Mouse (Mus musculus) kidney, adult 2 months (tissue): ENCODE data around the gene Fastkd1. TPM values are rescaled to one million over a fixed set of nuclear protein-coding genes. Genes with fewer than 3 reads are reported as not detected.

Source experiments
- DNase-seq: peaks from one replicate; pipeline ENCODE4 v3.0.0; 2021
- H3K27ac ChIP-seq: fragments of 200-500 bp; 2 replicates; pipeline ENCODE4 v1.5.1; 2012; ENCODE audit warnings: low read depth, low read length, control low read depth, inconsistent platforms; ENCODE audit not compliant: insufficient read depth
- H3K27me3 ChIP-seq: fragments of 200-500 bp; replicated peaks from 2 replicates; pipeline ENCODE4 v1.6.1; 2012; ENCODE audit warnings: mild to moderate bottlenecking, moderate library complexity, low read length, inconsistent platforms; ENCODE audit not compliant: control insufficient read depth, insufficient read depth
- H3K36me3 ChIP-seq: fragments of 200-500 bp; 2 replicates; pipeline ENCODE4 v1.6.1; 2012; ENCODE audit warnings: mild to moderate bottlenecking, moderate library complexity, low read length, inconsistent platforms; ENCODE audit not compliant: control insufficient read depth, insufficient read depth
- H3K4me1 ChIP-seq: fragments of 200-500 bp; 2 replicates; pipeline ENCODE4 v1.6.1; 2011; ENCODE audit warnings: low read length; ENCODE audit not compliant: control insufficient read depth, insufficient read depth
- H3K4me3 ChIP-seq: fragments of 200-500 bp; 2 replicates; pipeline ENCODE4 v1.5.1; 2011; ENCODE audit warnings: mild to moderate bottlenecking, low read depth, low read length, control low read depth; ENCODE audit not compliant: insufficient read depth
- CTCF ChIP-seq: fragments of 200-500 bp; conservative IDR thresholded peaks from 2 replicates; pipeline ENCODE4 v1.5.1; 2011; ENCODE audit warnings: low read depth, mild to moderate bottlenecking, control low read depth, low read length, moderate library complexity, mixed read lengths; ENCODE audit not compliant: insufficient read depth, insufficient read length
- POLR2A ChIP-seq: fragments of 200-500 bp; IDR thresholded peaks from one replicate; pipeline ENCODE4 v1.6.1; 2011; ENCODE audit warnings: low read depth, low read length, control low read depth
- WGBS: fragments of 180-500 bp; shearing (Covaris S2); methylation state at CpG from one replicate; pipeline ENCODE4 v1.1.7; 2018; 5-methylcytosine and 5-hydroxymethylcytosine counted together
- polyA plus RNA-seq: library from polyadenylated mRNA; depleted of rRNA; stranded (reverse); fragments of >200 nt; gene quantifications from 2 replicates; pipeline ENCODE4 v1.2.3, GENCODE M21; 2012

Fastkd1 gene
- polyA plus RNA-seq, 1 experiment = 11.2 TPM

DNA sequence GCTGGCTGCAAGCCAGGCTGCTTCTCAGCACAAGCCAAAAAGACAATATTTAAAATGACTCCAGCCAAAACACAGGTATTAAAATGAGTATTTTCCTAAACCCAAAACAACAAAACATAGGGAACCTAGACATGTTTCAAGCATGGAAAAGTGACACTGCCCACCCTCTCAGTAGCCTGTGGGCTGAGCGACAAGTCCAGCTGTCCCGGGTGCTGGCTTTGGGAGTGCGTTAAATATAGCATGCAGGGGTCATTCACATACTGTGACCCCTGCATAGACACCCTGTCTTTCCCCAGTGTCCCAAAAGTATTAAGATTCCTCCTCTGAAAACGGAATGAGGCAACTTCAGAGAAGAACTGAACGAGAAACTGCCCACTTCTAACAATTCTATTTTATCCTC, 39.6 kb downstream of the Fastkd1 start:
- WGBS = 72% methylated on average over 5 of the region's 5 CpGs
- Histone ChIP-seq H3K4me3 (no peak overlapping the region), H3K27me3 (no peaks in the 10 kb centered on the region), H3K36me3 (no peaks in the 10 kb centered on the region), H3K4me1 (peaks cover 4% of the 10 kb centered on the region; the same call in 1 of the 2 replicates), H3K27ac (no peak overlapping the region)
- DNase-seq = no peak
- TF ChIP-seq POLR2A = no peak

DNA sequence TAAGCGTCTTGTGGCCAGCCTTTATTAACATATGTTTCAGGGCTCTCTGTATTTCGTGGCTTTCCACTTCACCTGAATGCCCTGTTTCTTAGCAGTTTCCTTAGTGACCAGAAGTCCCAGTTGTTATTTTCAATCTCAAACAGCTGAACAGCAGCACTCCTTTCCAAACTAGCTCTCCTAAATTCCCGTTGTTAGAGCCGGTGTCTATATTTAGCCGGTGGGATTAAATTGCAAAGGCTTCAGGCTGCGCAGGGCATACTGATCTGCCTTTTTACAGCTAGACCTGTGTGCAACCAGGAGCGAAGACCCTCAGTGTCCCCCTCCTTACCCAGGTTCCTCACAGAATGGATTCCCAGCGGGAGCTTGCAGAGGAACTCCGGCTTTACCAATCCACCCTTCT, 43.5 kb downstream of the Fastkd1 start, which contains the start of gene Klhl41:
TSS of gene Klhl41 (plus strand) at position 268 of the 400 bp plus-strand sequence.
- TF ChIP-seq POLR2A (no peak), CTCF (no peak)
- H3K36me3 ChIP-seq = peaks cover 1% of the 10 kb centered on the region; the same call in 1 of the 2 replicates
- H3K4me3 ChIP-seq = no peak within 1 kb of the TSS
- 79% methylated on average over 9 of the region's 9 CpGs for WGBS
- no peak within 1 kb of the TSS for H3K27ac ChIP-seq
- H3K4me1 ChIP-seq = no peaks in the 10 kb centered on the region
- H3K27me3 ChIP-seq = no peaks in the 10 kb centered on the region
- no peak for DNase-seq

DNA sequence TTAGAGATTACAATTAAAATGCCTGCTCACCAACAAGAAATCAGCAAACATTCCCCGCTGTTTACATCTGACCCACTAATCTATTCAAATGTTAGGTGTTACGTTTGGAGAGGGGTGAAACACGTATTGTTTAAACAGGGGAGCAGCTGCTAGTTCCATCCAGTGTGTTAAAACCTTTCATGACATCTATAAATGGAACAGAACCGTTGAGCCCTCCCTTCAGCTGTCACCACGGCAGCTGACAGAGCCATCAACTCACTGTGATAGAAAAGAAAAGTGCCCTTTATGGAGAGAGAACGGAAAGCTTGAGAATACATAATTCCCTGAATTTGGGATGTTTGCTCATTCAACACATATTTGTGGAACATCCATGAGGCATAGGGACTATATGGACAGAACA, 44.9 kb downstream of the Fastkd1 start:
- TF ChIP-seq CTCF = no peak
- TF ChIP-seq POLR2A = no peak
- Histone ChIP-seq H3K27me3 (no peaks in the 10 kb centered on the region), H3K36me3 (peaks cover 1% of the 10 kb centered on the region; the same call in 1 of the 2 replicates), H3K27ac (no peak overlapping the region), H3K4me1 (no peaks in the 10 kb centered on the region), H3K4me3 (no peak overlapping the region)
- no peak for DNase-seq
- WGBS = 88% methylated on average over 6 of the region's 6 CpGs

- no peak for DNase-seq
- no peak for TF ChIP-seq POLR2A
- no peak for TF ChIP-seq CTCF
- H3K27ac ChIP-seq = no peak overlapping the region
- H3K27me3 ChIP-seq = no peaks in the 10 kb centered on the region
- no peak overlapping the region for H3K4me3 ChIP-seq
- H3K36me3 ChIP-seq = peaks cover 1% of the 10 kb centered on the region; the same call in 1 of the 2 replicates
- no peaks in the 10 kb centered on the region for H3K4me1 ChIP-seq
- WGBS = 93% methylated on average over 4 of the region's 4 CpGs
These were observed 45.7 kb downstream of the Fastkd1 start for GRCm38 (mm10) chr2:69667656-69668055.

DNA sequence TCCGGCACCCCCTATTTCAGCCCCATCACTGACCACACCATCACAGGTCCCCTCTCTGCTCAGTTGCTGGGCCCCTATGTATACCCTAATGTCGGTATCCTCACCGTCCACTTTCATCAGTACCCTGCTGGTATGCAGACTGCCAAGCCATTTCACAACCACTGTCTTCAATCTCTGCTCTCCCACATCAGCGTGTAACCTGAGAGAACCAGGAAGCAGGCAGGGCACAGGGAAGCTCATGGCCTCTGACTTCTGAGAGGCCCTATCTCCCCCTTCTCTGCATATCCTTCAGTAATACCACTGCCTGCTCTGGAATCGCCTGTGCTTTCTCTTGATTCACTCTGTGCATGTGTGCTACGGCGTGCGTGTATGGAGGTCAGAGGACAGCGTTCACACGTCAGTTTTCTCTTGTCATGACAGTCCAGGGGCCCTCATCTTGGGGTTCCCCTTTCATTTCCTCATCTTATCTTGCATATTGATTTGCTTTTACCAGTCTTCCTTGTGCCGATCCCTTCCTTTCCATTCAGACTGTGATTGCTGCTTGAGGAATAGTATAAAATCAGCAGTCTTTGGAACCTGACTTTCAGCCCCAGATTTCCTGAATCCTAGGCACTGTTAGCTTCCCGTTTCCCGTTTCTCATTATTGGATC, 49.4 kb downstream of the Fastkd1 start:
- Histone ChIP-seq H3K4me3 (no peak overlapping the region), H3K36me3 (peaks cover 1% of the 10 kb centered on the region; the same call in 1 of the 2 replicates), H3K4me1 (no peaks in the 10 kb centered on the region), H3K27me3 (no peaks in the 10 kb centered on the region), H3K27ac (no peak overlapping the region)
- no peak for DNase-seq
- no peak for TF ChIP-seq POLR2A
- no peak for TF ChIP-seq CTCF
- 64% methylated on average over 13 of the region's 13 CpGs for WGBS

DNA sequence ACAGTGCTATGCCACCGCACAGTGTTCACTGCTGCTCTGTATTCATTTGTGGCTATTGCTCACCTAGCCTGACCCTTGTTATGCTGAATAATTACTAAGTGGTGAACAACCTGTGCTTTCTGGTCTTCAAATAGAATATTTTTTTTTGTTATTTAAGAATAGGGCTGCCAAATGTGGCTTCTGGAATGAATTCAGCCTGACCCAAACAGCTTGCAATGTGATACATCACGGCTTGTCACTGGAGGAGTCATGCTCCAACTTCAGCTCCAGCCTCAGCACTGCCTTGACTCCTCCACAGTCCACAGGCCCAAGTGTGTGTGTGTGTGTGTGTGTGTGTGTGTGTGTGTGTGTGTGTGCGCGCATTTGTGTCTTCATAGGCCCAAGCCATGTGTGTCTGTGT, 54.0 kb downstream of the Fastkd1 start:
- 83% methylated on average over 4 of the region's 4 CpGs for whole genome bisulfite sequencing
- TF ChIP-seq POLR2A = no peak
- TF ChIP-seq CTCF = no peak
- Histone ChIP-seq H3K4me1 (no peaks in the 10 kb centered on the region), H3K27me3 (no peaks in the 10 kb centered on the region), H3K4me3 (no peak overlapping the region), H3K36me3 (no peaks in the 10 kb centered on the region; the same call in 1 of the 2 replicates), H3K27ac (no peak overlapping the region)
- no peak for DNase-seq

DNA sequence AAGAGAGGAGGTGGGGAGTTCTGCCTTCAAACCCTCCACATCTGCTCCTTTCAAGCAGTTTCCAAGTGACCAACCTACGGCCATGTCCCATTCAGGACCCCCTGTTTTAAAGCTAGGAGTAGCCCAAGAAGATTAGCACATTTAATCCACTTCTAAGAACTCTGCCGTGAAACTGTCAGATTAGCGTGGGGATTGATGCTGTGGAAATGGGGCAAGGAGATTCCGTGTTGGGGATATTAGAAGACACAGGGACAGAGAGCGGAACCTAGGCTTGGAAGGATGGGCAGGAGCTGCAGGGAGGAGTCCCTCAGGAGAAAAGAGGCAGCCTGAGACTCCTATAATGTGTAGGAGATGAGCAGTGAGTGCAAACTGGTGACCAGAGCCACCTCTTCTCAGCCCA, 63.6 kb downstream of the Fastkd1 start:
- Histone ChIP-seq H3K36me3 (no peaks in the 10 kb centered on the region; the same call in 1 of the 2 replicates), H3K4me3 (no peak overlapping the region), H3K4me1 (no peaks in the 10 kb centered on the region; the same call in 1 of the 2 replicates), H3K27ac (no peak overlapping the region), H3K27me3 (no peaks in the 10 kb centered on the region)
- 95% methylated on average over 5 of the region's 5 CpGs for WGBS
- TF ChIP-seq CTCF (no peak), POLR2A (no peak)
- DNase-seq = no peak
